Mouse (Mus musculus): ENCODE measurements around the gene E2f1. TPM values are rescaled to one million over a fixed set of nuclear protein-coding genes. Genes with fewer than 3 reads are reported as not detected.
A peak's percentile ranks its signal among the peaks of the same experiment; 100 is the strongest.

Gene E2f1
- polyA plus RNA-seq, 1 experiment from 2014 or later = 18.0 TPM

GRCm38 (mm10) chr2:154541630-154542029 lies 28.1 kb downstream of the E2f1 start:
- WGBS = 75% methylated on average over 2 of the region's 2 CpGs
- no peak overlapping the region for H3K27ac ChIP-seq
- no peak for DNase-seq (ENCODE audit: low spot score)
- H3K4me3 ChIP-seq = no peak overlapping the region
- H3K9me3 ChIP-seq = no peaks in the 10 kb centered on the region
- peaks cover 1% of the 10 kb centered on the region; the same call in 1 of the 2 replicates for H3K27me3 ChIP-seq (ENCODE audit: insufficient read depth, poor library complexity, severe bottlenecking)
- H3K36me3 ChIP-seq = peaks cover 11% of the 10 kb centered on the region
- peaks cover 8% of the 10 kb centered on the region; the same call in 1 of the 2 replicates for H3K4me1 ChIP-seq

DNA sequence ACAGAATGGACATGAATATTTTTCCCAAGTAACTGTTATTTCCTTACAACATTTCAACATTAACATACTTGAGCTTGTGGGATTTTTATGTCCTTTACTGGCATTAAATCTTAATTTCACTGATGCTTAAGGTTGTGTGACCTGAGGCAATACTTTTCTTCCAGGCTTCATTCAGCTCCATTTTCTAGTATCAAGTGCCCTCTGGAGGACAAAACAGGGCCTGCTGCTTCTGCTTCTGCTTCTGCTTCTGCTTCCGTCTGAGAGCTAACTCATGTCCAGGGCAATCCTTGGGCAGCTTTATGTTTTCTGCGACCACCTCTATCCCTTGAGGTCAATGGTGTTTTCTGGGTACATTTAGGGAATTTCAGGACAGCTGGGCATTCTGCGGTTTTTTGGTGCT lies 30.0 kb downstream of the E2f1 start:
- no peaks in the 10 kb centered on the region for H3K9me3 ChIP-seq
- no peak overlapping the region for H3K4me3 ChIP-seq
- peaks cover 27% of the 10 kb centered on the region for H3K36me3 ChIP-seq
- no peaks in the 10 kb centered on the region for H3K27me3 ChIP-seq (ENCODE audit: insufficient read depth, poor library complexity, severe bottlenecking)
- peaks cover 15% of the 10 kb centered on the region for H3K4me1 ChIP-seq
- no peak overlapping the region for H3K27ac ChIP-seq
- no peak for DNase-seq (ENCODE audit: low spot score)
- WGBS = 75% methylated on average over 3 of the region's 3 CpGs

DNA sequence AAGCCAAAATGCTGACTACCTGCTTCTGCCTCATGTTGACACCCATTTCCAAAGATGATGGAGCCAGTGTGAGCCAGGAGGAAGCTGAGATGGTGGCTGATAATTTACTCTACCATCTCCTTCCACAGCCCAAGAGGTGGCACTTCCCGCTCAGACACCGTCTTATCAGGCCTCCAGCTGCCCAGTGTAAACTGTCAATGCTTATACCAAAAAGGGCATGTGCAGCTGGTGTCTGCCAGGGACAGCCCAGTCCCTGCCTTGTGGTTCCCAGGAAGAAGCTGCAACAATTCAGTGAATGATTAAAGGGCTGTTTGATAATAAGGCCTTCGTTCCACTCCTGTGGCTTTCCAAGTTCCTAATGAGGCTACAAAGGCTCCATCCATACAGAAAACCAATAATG lies 31.0 kb downstream of the E2f1 start:
- H3K27ac ChIP-seq = no peak overlapping the region
- no peaks in the 10 kb centered on the region for H3K9me3 ChIP-seq
- no peaks in the 10 kb centered on the region for H3K27me3 ChIP-seq (ENCODE audit: insufficient read depth, poor library complexity, severe bottlenecking)
- H3K36me3 ChIP-seq = peaks cover 32% of the 10 kb centered on the region
- peaks cover 21% of the 10 kb centered on the region for H3K4me1 ChIP-seq
- no peak overlapping the region for H3K4me3 ChIP-seq
- no peak for DNase-seq (ENCODE audit: low spot score)
- 28% methylated on average over 3 of the region's 3 CpGs for WGBS

- Histone ChIP-seq H3K9me3 (no peaks in the 10 kb centered on the region), H3K27me3 (ENCODE audit: insufficient read depth, poor library complexity, severe bottlenecking) (no peaks in the 10 kb centered on the region), H3K27ac (no peak overlapping the region), H3K36me3 (peaks cover 33% of the 10 kb centered on the region), H3K4me3 (no peak overlapping the region), H3K4me1 (peaks cover 21% of the 10 kb centered on the region)
- 68% methylated on average over 2 of the region's 2 CpGs for WGBS
- DNase-seq (ENCODE audit: low spot score) = peak; percentile 55
Observed at GRCm38 (mm10) chr2:154538310-154538709, 31.4 kb downstream of the E2f1 start.

DNA sequence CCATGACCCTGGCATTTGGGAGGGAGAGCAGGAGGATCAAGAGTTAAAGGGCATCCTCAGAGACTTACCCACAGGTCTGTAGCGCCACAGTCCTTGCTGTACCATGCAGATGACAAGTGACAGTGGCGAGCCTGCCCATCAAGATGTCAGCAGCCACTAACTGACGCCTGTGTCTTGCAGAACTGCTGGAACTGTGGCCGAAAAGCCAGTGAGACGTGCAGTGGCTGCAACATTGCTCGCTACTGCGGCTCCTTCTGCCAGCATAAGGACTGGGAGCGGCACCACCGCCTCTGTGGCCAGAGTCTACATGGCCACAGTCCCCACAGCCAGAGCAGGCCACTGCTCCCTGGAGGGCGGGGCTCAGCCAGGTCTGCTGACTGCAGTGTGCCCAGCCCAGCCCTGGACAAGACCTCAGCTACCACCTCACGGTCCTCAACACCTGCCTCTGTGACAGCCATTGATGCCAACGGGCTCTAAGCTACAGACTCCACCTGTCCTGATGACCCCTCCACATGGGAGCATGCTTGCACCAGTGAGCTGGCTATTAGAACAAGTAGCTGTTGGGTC lies 34.9 kb downstream of the E2f1 start:
- 64% methylated on average over 12 of the region's 12 CpGs for WGBS

GRCm38 (mm10) chr2:154532888-154533287 lies 36.8 kb downstream of the E2f1 start:
- Histone ChIP-seq H3K4me1 (peaks cover 13% of the 10 kb centered on the region), H3K36me3 (peaks cover 71% of the 10 kb centered on the region), H3K27me3 (ENCODE audit: insufficient read depth, poor library complexity, severe bottlenecking) (no peaks in the 10 kb centered on the region), H3K9me3 (no peaks in the 10 kb centered on the region), H3K27ac (no peak overlapping the region), H3K4me3 (no peak overlapping the region)
- no peak for DNase-seq (ENCODE audit: low spot score)
- WGBS = 59% methylated on average over 3 of the region's 3 CpGs

More for the DNA sequence above, 34.9 kb downstream of the E2f1 start:
- Histone ChIP-seq H3K9me3 (no peaks in the 10 kb centered on the region), H3K27ac (0 out of 2 replicates have a peak overlapping the region, but pooled peaks have one; percentile 44), H3K4me3 (no peak overlapping the region), H3K4me1 (peaks cover 21% of the 10 kb centered on the region), H3K27me3 (ENCODE audit: insufficient read depth, poor library complexity, severe bottlenecking) (no peaks in the 10 kb centered on the region), H3K36me3 (peaks cover 57% of the 10 kb centered on the region)
- DNase-seq (ENCODE audit: low spot score) = no peak

DNA sequence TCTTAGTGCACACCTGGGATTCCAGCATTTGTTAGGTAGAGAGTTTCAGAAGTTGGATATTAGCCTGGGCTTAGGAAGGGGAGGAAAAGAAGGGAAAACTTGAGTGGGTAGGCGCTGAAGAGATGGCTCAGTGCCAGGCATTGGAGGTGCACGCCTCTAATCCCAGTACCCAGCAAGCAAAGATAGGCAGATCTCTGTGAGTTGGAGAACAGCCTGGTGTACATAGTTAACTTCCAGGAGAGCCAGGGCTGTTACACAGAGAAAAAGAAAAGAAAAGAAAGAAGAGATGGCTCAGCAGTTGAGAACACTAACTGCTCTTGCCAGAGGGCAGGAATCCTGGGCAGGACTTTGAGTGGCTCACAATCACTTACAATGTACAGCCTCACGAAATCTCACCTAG lies 43.2 kb downstream of the E2f1 start:
- Histone ChIP-seq H3K27ac (no peak overlapping the region), H3K4me3 (no peak overlapping the region), H3K27me3 (ENCODE audit: insufficient read depth, poor library complexity, severe bottlenecking) (no peaks in the 10 kb centered on the region), H3K9me3 (no peaks in the 10 kb centered on the region), H3K36me3 (peaks cover 84% of the 10 kb centered on the region), H3K4me1 (no peaks in the 10 kb centered on the region)
- 85% methylated on average over 3 of the region's 3 CpGs for WGBS
- no peak for DNase-seq (ENCODE audit: low spot score)

- Histone ChIP-seq H3K4me3 (no peak overlapping the region), H3K27me3 (ENCODE audit: insufficient read depth, poor library complexity, severe bottlenecking) (no peaks in the 10 kb centered on the region), H3K4me1 (no peaks in the 10 kb centered on the region), H3K36me3 (peaks cover 78% of the 10 kb centered on the region), H3K9me3 (no peaks in the 10 kb centered on the region), H3K27ac (no peak overlapping the region)
- DNase-seq (ENCODE audit: low spot score) = no peak
- WGBS = 90% methylated on average over 2 of the region's 2 CpGs
Observed at GRCm38 (mm10) chr2:154525285-154525684, 44.4 kb downstream of the E2f1 start.

- 85% methylated on average over 5 of the region's 5 CpGs for WGBS
- DNase-seq (ENCODE audit: low spot score) = no peak
- Histone ChIP-seq H3K36me3 (peaks cover 74% of the 10 kb centered on the region), H3K9me3 (no peaks in the 10 kb centered on the region), H3K27ac (no peak overlapping the region), H3K4me3 (no peak overlapping the region), H3K27me3 (ENCODE audit: insufficient read depth, poor library complexity, severe bottlenecking) (no peaks in the 10 kb centered on the region), H3K4me1 (no peaks in the 10 kb centered on the region)
Observed at GRCm38 (mm10) chr2:154522334-154522733, 47.4 kb downstream of the E2f1 start.

- Histone ChIP-seq H3K4me1 (no peaks in the 10 kb centered on the region), H3K4me3 (no peak overlapping the region), H3K27me3 (ENCODE audit: insufficient read depth, poor library complexity, severe bottlenecking) (no peaks in the 10 kb centered on the region), H3K36me3 (peaks cover 72% of the 10 kb centered on the region), H3K27ac (no peak overlapping the region), H3K9me3 (no peaks in the 10 kb centered on the region)
- DNase-seq (ENCODE audit: low spot score) = no peak
Observed at GRCm38 (mm10) chr2:154521449-154521848, 48.2 kb downstream of the E2f1 start.

- WGBS = 89% methylated on average over 5 of the region's 5 CpGs
- H3K36me3 ChIP-seq = peaks cover 47% of the 10 kb centered on the region
Observed at GRCm38 (mm10) chr2:154517424-154517823, 52.3 kb downstream of the E2f1 start.

GRCm38 (mm10) chr2:154516944-154517343 lies 52.7 kb downstream of the E2f1 start:
- Histone ChIP-seq H3K9me3 (no peaks in the 10 kb centered on the region), H3K4me3 (no peak overlapping the region), H3K36me3 (peaks cover 45% of the 10 kb centered on the region), H3K27ac (no peak overlapping the region), H3K4me1 (no peaks in the 10 kb centered on the region), H3K27me3 (ENCODE audit: insufficient read depth, poor library complexity, severe bottlenecking) (no peaks in the 10 kb centered on the region)
- DNase-seq (ENCODE audit: low spot score) = no peak
- 81% methylated on average over 3 of the region's 3 CpGs for WGBS

More at GRCm38 (mm10) chr2:154517424-154517823, 52.3 kb downstream of the E2f1 start:
- Histone ChIP-seq H3K27me3 (ENCODE audit: insufficient read depth, poor library complexity, severe bottlenecking) (no peaks in the 10 kb centered on the region), H3K4me1 (no peaks in the 10 kb centered on the region), H3K4me3 (no peak overlapping the region), H3K9me3 (no peaks in the 10 kb centered on the region), H3K27ac (no peak overlapping the region)
- no peak for DNase-seq (ENCODE audit: low spot score)

DNA sequence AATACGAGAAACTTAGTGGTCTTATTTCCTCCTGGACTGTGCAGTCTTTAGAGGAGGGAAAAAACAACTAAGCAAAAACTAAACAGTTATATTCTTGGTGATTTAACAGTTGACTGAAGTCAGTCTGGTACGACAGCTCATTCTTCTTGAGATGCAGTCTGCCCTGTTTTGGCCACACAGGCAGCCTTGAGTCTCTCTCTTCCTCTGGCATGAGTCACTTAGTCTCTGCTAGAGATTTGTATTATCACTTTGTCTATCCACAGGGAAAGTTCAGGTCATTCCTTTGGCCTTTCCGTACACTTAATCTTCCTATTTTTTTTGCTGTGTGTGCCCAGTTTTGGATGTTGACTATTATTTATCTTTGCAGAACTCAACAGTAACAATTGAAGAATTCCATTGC lies 59.6 kb downstream of the E2f1 start:
- H3K9me3 ChIP-seq = no peaks in the 10 kb centered on the region
- peaks cover 4% of the 10 kb centered on the region; the same call in 1 of the 2 replicates for H3K4me1 ChIP-seq
- no peak overlapping the region for H3K27ac ChIP-seq
- 84% methylated on average over 3 of the region's 3 CpGs for WGBS
- no peaks in the 10 kb centered on the region for H3K27me3 ChIP-seq (ENCODE audit: insufficient read depth, poor library complexity, severe bottlenecking)
- H3K4me3 ChIP-seq = no peak overlapping the region
- H3K36me3 ChIP-seq = peaks cover 47% of the 10 kb centered on the region
- no peak for DNase-seq (ENCODE audit: low spot score)

All from heart, embryonic 10.5 days (tissue).